Mouse (Mus musculus): ENCODE data around the gene Usp19. TPM values are rescaled to one million over a fixed set of nuclear protein-coding genes. Genes with fewer than 3 reads are reported as not detected.

Usp19 gene
- polyA plus RNA-seq, 1 experiment: 511 TPM

GRCm38 (mm10) chr9:108480813-108481519, 9.4 kb upstream of the Usp19 start:
- 91% methylated on average over 28 of the region's 28 CpGs for WGBS

DNA sequence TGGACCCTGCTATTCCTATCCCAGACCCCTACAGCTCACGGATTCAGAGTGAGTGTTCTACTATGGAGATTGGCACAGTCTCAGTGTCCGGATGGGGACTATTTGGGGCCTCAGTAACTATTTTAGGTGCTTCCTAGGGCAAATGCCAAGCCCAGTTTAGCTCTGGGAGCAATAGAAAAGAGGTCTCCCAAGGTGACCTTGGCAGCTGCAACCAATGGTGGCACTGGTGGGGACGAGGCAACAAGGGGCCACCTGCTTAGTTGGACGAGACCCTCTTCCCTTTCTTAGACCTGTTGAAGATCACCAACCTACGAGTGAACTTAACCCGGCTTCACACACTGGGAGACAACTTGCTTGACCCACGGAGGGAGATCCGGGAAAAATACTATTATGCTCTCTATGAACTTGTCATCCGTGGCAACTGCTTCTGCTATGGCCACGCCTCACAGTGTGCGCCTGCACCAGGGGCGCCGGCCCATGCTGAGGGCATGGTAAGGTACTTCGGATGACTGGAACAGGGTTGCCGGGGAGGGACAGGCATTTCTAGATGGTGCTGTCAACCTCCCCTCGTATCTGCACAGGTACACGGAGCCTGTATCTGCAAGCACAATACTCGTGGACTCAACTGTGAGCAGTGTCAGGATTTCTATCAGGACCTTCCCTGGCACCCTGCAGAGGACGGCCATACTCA, 8.7 kb upstream of the Usp19 start:
- H3K4me1 ChIP-seq (ENCODE audit: control insufficient read depth, insufficient read depth, low read length): peaks cover 6% of the 10 kb centered on the region; the same call in 1 of the 2 replicates
- H3K27ac ChIP-seq (ENCODE audit: insufficient read depth, low read depth, low read length): no peak overlapping the region
- 93% methylated on average over 19 of the region's 19 CpGs for WGBS
- TF ChIP-seq POLR2A (IDR thresholded peaks at IDR 0.05; ENCODE audit: insufficient read depth, low read depth, low read length) (no peak), CTCF (IDR thresholded peaks at IDR 0.05; ENCODE audit: insufficient read depth, low read depth, low read length) (no peak)
- no peak overlapping the region for H3K4me3 ChIP-seq (ENCODE audit: insufficient read depth, low read depth, low read length)

More at GRCm38 (mm10) chr9:108480813-108481519, 9.4 kb upstream of the Usp19 start:
- no peak overlapping the region for H3K4me3 ChIP-seq (ENCODE audit: insufficient read depth, low read depth, low read length)
- peaks cover 6% of the 10 kb centered on the region; the same call in 1 of the 2 replicates for H3K4me1 ChIP-seq (ENCODE audit: control insufficient read depth, insufficient read depth, low read length)
- H3K27ac ChIP-seq (ENCODE audit: insufficient read depth, low read depth, low read length): no peak overlapping the region
- TF ChIP-seq POLR2A (IDR thresholded peaks at IDR 0.05; ENCODE audit: insufficient read depth, low read depth, low read length) (no peak), CTCF (IDR thresholded peaks at IDR 0.05; ENCODE audit: insufficient read depth, low read depth, low read length) (no peak)

DNA sequence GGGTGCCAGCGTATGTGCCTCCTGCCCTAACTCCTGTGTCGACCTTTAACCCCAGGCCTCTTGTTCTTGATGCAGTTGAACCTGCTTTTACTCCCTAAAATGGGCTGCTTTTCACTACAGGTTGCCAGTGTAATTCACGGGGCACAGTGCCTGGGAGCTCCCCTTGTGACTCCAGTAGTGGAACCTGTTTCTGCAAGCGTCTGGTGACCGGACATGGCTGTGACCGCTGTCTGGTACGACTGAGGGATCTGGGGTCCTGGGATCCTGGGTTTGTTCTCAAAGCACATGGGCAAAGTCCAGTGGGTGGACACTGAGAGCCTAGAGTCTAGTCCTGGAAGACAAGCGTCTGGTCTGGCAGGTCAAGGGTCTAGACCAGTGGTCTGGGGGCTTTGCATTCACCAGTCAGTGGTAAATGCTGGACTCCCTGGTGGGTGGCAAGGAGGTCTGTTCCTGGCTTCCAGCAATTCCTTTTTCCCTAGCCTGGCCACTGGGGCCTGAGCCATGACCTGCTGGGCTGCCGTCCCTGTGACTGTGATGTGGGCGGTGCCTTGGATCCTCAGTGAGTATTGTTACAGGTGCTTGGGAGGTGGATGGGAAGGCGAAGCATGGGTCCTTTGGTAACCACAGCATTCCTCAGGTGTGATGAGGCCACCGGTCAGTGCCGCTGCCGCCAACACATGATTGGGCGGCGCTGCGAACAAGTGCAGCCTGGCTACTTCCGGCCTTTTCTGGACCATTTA, 7.2 kb upstream of the Usp19 start:
- no peak overlapping the region for H3K4me3 ChIP-seq (ENCODE audit: insufficient read depth, low read depth, low read length)
- H3K4me1 ChIP-seq (ENCODE audit: control insufficient read depth, insufficient read depth, low read length): peaks cover 6% of the 10 kb centered on the region; the same call in 1 of the 2 replicates
- no peak overlapping the region for H3K27ac ChIP-seq (ENCODE audit: insufficient read depth, low read depth, low read length)
- TF ChIP-seq CTCF (IDR thresholded peaks at IDR 0.05; ENCODE audit: insufficient read depth, low read depth, low read length) (no peak), POLR2A (IDR thresholded peaks at IDR 0.05; ENCODE audit: insufficient read depth, low read depth, low read length) (no peak)
- WGBS: 94% methylated on average over 18 of the region's 18 CpGs

- Histone ChIP-seq H3K27ac (ENCODE audit: insufficient read depth, low read depth, low read length) (no peak overlapping the region), H3K4me1 (ENCODE audit: control insufficient read depth, insufficient read depth, low read length) (0 out of 2 replicates have a peak, but pooled peaks cover 2% of the 10 kb centered on the region), H3K4me3 (ENCODE audit: insufficient read depth, low read depth, low read length) (no peak overlapping the region)
- 95% methylated on average over 15 of the region's 15 CpGs for WGBS
- TF ChIP-seq POLR2A (IDR thresholded peaks at IDR 0.05; ENCODE audit: insufficient read depth, low read depth, low read length) (no peak), CTCF (IDR thresholded peaks at IDR 0.05; ENCODE audit: insufficient read depth, low read depth, low read length) (no peak)
Observed at GRCm38 (mm10) chr9:108484021-108484420, 6.4 kb upstream of the Usp19 start.

DNA sequence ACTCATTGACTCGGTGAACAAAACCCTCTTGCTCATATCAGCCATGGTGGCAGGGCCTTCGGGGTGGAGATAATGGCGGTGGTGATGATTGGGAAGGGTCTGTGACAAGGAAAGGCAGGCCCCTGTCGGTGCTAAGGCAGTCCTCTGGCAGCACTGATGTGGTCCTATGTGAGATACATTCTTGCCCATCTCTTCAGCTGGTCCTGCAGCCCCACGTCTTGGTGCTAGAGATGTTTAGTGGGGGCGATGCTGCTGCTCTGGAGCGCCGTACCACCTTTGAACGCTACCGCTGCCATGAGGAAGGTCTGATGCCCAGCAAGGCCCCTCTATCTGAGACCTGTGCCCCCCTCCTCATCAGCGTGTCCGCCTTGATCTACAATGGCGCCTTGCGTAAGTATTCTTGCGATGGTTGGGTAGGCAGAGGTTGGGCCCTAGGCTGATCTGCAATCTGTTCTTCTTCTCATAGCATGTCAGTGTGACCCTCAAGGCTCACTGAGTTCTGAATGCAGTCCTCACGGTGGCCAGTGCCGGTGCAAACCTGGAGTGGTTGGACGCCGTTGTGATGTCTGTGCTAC, 5.0 kb upstream of the Usp19 start:
- 95% methylated on average over 19 of the region's 19 CpGs for whole genome bisulfite sequencing
- H3K4me3 ChIP-seq (ENCODE audit: insufficient read depth, low read depth, low read length): no peak overlapping the region
- no peak overlapping the region for H3K27ac ChIP-seq (ENCODE audit: insufficient read depth, low read depth, low read length)
- H3K4me1 ChIP-seq (ENCODE audit: control insufficient read depth, insufficient read depth, low read length): peaks cover 4% of the 10 kb centered on the region
- TF ChIP-seq POLR2A (IDR thresholded peaks at IDR 0.05; ENCODE audit: insufficient read depth, low read depth, low read length) (no peak), CTCF (IDR thresholded peaks at IDR 0.05; ENCODE audit: insufficient read depth, low read depth, low read length) (no peak)

- no peak overlapping the region for H3K4me3 ChIP-seq (ENCODE audit: insufficient read depth, low read depth, low read length)
- peaks cover 10% of the 10 kb centered on the region for H3K4me1 ChIP-seq (ENCODE audit: control insufficient read depth, insufficient read depth, low read length)
- TF ChIP-seq CTCF (IDR thresholded peaks at IDR 0.05; ENCODE audit: insufficient read depth, low read depth, low read length): no peak
- no peak for TF ChIP-seq POLR2A (IDR thresholded peaks at IDR 0.05; ENCODE audit: insufficient read depth, low read depth, low read length)
- 93% methylated on average over 8 of the region's 8 CpGs for WGBS
- H3K27ac ChIP-seq (ENCODE audit: insufficient read depth, low read depth, low read length): no peak overlapping the region
Observed at GRCm38 (mm10) chr9:108486973-108487530, 3.4 kb upstream of the Usp19 start.

DNA sequence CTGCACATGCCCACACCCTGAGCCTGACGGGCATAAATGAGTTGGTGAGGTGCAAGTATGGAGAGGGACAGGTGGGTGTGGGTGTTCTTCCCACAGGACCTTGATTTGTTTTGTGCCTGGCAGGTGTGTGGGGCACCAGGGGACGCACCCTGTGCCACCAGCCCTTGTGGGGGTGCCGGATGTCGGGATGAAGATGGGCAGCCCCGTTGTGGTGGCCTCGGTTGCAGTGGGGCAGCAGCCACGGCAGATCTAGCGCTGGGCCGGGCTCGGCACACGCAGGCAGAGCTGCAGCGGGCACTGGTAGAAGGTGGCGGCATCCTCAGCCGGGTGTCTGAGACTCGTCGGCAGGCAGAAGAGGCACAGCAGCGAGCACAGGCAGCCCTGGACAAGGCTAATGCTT, 2.0 kb upstream of the Usp19 start:
- no peak overlapping the region for H3K4me3 ChIP-seq (ENCODE audit: insufficient read depth, low read depth, low read length)
- no peak overlapping the region for H3K27ac ChIP-seq (ENCODE audit: insufficient read depth, low read depth, low read length)
- TF ChIP-seq CTCF (IDR thresholded peaks at IDR 0.05; ENCODE audit: insufficient read depth, low read depth, low read length) (no peak), POLR2A (IDR thresholded peaks at IDR 0.05; ENCODE audit: insufficient read depth, low read depth, low read length) (no peak)
- peaks cover 20% of the 10 kb centered on the region for H3K4me1 ChIP-seq (ENCODE audit: control insufficient read depth, insufficient read depth, low read length)
- 91% methylated on average over 17 of the region's 17 CpGs for WGBS

GRCm38 (mm10) chr9:108489215-108489614, 1.2 kb upstream of the Usp19 start:
- H3K4me1 ChIP-seq (ENCODE audit: control insufficient read depth, insufficient read depth, low read length): peaks cover 20% of the 10 kb centered on the region
- WGBS: 96% methylated on average over 20 of the region's 20 CpGs
- H3K27ac ChIP-seq (ENCODE audit: insufficient read depth, low read depth, low read length): no peak overlapping the region
- TF ChIP-seq POLR2A (IDR thresholded peaks at IDR 0.05; ENCODE audit: insufficient read depth, low read depth, low read length) (no peak), CTCF (IDR thresholded peaks at IDR 0.05; ENCODE audit: insufficient read depth, low read depth, low read length) (no peak)
- H3K4me3 ChIP-seq (ENCODE audit: insufficient read depth, low read depth, low read length): no peak overlapping the region
